Mouse (Mus musculus) liver, embryonic 12.5 days (tissue): ENCODE data around the gene Usp45. TPM values are rescaled to one million over a fixed set of nuclear protein-coding genes. Genes with fewer than 3 reads are reported as not detected.
A peak's percentile ranks its signal among the peaks of the same experiment; 100 is the strongest.

Source experiments
- ATAC-seq: fragments of 200-750 bp; cut with Nextera tagmentation; 2 replicates; pipeline ENCODE4 v1.8.0; 2017; ENCODE audit warnings: moderate number of reproducible peaks, mild to moderate bottlenecking, moderate library complexity
- H3K27ac ChIP-seq: fragments of 300-500 bp; sonication (generic); 2 replicates; pipeline ENCODE4 v1.5.1; 2016; ENCODE audit warnings: mild to moderate bottlenecking
- H3K27me3 ChIP-seq: fragments of 300-500 bp; sonication (generic); replicated peaks from 2 replicates; pipeline ENCODE4 v1.6.1; 2016; ENCODE audit warnings: mild to moderate bottlenecking, moderate library complexity
- H3K36me3 ChIP-seq: fragments of 300-500 bp; sonication (generic); 2 replicates; pipeline ENCODE4 v1.6.1; 2016; ENCODE audit warnings: mild to moderate bottlenecking, moderate library complexity
- H3K4me1 ChIP-seq: fragments of 300-500 bp; sonication (generic); 2 replicates; pipeline ENCODE4 v1.6.1; 2016
- H3K4me2 ChIP-seq: fragments of 300-500 bp; sonication (generic); 2 replicates; pipeline ENCODE4 v1.6.1; 2016; ENCODE audit warnings: mild to moderate bottlenecking, moderate library complexity
- H3K4me3 ChIP-seq: fragments of 300-500 bp; sonication (generic); 2 replicates; pipeline ENCODE4 v1.5.1; 2016; ENCODE audit warnings: mild to moderate bottlenecking, moderate library complexity
- H3K9ac ChIP-seq: fragments of 300-500 bp; sonication (generic); 2 replicates; pipeline ENCODE4 v1.6.1; 2016; ENCODE audit warnings: mild to moderate bottlenecking, moderate library complexity
- H3K9me3 ChIP-seq: fragments of 300-500 bp; sonication (generic); replicated peaks from 2 replicates; pipeline ENCODE4 v1.6.1; 2016; ENCODE audit warnings: mild to moderate bottlenecking, moderate library complexity
- WGBS: fragments of 180-500 bp; shearing (Covaris S2); methylation state at CpG from one replicate; pipeline ENCODE4 v1.1.7; 2016; ENCODE audit not compliant: insufficient replicate concordance; 5-methylcytosine and 5-hydroxymethylcytosine counted together
- polyA plus RNA-seq: library from polyadenylated mRNA; unstranded; fragments of >200 nt; fragmentation: Nextera tagmentation; extraction: Ambion mirVana; gene quantifications from 2 replicates; pipeline ENCODE4 v1.2.1, GENCODE M21; 2016

Gene Usp45
- polyA plus RNA-seq, 1 experiment from 2014 or later, result 17.3 TPM

DNA sequence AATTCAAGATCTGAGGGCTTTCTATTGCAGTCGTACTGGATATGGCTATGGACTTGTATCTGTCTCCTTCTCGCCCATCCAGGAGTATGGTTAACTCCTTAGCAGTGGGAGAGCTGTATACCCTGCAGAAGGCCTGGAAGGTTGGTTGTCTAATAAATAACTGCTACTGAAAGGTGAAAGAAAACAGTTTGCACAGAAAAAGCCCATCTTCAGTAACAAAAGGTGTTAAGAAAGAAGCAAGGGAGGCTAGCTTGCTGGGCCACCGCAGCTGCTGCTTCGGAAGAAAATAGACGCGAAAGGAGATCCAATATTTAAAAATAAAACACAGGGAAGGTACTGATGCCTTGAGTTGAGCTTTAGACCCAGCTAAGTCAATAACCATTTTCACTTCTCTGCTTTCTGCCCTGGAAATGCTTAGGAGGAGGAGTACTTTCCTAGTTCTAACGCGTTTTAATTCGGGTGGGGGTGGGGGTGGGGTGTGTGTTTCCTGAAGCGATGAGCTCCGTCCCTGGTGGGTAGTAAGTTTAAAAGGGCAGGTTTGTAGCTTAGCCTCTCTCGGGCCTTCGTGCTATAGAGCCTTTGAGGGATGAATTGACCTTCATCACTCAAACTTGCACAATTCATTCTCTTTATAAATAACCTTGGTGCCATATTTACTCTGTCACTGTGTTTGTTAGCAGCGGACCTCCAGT, 639 bp upstream of the Usp45 start:
- Histone ChIP-seq H3K9me3 (no peaks in the 10 kb centered on the region), H3K27ac (peak overlapping the region; percentile 72), H3K36me3 (no peaks in the 10 kb centered on the region), H3K4me1 (peaks cover 10% of the 10 kb centered on the region), H3K4me3 (peak overlapping the region; percentile 84), H3K4me2 (peak overlapping the region; percentile 73), H3K27me3 (no peaks in the 10 kb centered on the region), H3K9ac (peak overlapping the region; percentile 85)
- WGBS, result 21% methylated on average over 14 of the region's 14 CpGs
- peak; percentile 49 for ATAC-seq

DNA sequence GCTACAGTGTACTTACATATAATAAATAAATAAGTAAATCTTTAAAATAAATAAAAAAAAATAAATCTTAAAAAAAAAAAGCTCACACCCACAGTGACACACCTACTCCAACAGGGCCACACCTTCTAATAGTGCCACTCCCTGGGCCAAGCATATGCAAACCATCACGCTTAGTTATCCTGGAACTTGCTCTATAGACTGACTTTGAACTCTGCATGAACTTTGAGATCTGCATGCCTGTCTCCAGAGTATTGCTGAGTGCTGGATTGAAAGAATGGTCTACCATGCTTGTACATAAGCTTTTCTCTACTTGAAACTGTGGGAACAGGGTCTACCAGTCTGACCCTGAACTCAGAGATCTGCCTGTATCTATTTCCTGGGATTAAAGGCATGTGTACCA, 4.1 kb downstream of the Usp45 start:
- Histone ChIP-seq H3K4me2 (no peak overlapping the region), H3K36me3 (no peaks in the 10 kb centered on the region), H3K4me3 (no peak overlapping the region), H3K9ac (no peak overlapping the region), H3K9me3 (no peaks in the 10 kb centered on the region), H3K27me3 (no peaks in the 10 kb centered on the region), H3K27ac (no peak overlapping the region), H3K4me1 (peaks cover 11% of the 10 kb centered on the region)
- no peak for ATAC-seq
- WGBS, result 75% methylated on average over 1 of the region's 1 CpGs

DNA sequence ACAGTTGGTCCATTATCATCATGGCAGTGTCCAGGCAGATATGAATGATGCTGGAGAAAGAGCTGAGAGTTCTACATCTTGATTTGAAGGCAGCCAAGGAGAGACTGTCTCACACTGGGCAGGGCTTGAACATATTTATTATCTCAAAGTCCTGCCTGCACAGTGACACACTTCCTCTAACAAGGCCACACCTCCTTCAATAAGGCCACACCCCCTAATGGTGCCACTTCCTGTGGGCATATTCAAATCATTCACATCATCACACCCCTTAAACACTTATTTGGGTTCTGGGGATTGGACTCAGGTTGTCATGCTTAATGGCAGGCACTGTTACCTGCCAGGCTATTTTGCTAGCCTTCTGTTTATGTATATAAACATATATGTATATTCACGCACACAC, 5.3 kb downstream of the Usp45 start:
- H3K4me1 ChIP-seq, result peaks cover 9% of the 10 kb centered on the region
- H3K36me3 ChIP-seq, result no peaks in the 10 kb centered on the region
- no peaks in the 10 kb centered on the region for H3K27me3 ChIP-seq
- H3K4me3 ChIP-seq, result no peak overlapping the region
- no peak for ATAC-seq
- no peak overlapping the region for H3K9ac ChIP-seq
- 96% methylated on average over 1 of the region's 1 CpGs for WGBS
- H3K4me2 ChIP-seq, result no peak overlapping the region
- no peaks in the 10 kb centered on the region for H3K9me3 ChIP-seq
- H3K27ac ChIP-seq, result no peak overlapping the region

DNA sequence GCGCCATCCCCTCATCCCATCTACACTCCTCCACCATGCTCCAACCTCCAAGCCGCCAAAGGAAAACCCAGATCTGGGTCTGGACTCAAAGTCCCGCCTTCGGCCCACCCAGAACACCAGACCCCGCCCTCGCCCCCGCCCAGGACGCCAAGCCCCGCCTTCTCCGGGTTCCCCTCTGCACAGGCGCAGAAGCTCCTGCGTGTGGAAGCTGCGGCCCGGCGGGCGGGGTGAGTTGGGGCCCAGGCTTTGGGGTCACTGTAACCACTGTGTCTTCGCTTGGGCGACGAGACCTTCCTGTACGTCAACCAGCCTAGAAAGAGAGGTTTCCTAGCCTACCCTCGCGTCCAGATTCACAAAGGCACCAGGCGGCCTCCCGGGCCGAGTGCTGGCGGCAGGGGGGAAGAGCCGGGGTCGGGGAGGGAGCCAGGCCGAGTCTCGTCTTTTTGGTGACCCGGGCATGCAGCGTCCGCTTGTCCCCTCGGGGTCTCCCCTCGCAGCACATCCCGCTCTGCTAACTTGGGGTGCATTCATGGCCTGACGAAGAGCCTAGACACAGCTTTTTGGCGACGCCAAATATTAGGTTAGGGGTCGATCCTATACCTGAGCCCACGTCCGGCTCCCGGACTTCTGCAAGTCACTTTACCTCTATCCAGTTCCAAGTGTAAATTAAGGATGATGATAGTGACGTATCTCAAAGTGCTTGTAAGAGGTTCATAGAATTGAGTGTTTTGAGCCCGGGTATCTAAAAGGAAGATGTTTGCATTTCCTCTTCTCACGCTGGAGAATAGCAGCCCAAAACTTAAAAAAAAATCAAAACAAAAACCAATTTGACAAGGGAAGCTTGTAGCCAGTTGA, 9.4 kb downstream of the Usp45 start:
- H3K4me3 ChIP-seq, result peak overlapping the region; percentile 92
- under 1% methylated on average over 46 of the region's 46 CpGs for WGBS
- H3K27ac ChIP-seq, result peak overlapping the region; percentile 94
- no peaks in the 10 kb centered on the region for H3K9me3 ChIP-seq
- ATAC-seq, result peak; percentile 92
- H3K9ac ChIP-seq, result peak overlapping the region; percentile 98
- H3K4me1 ChIP-seq, result peaks cover 44% of the 10 kb centered on the region
- H3K27me3 ChIP-seq, result no peaks in the 10 kb centered on the region
- peak overlapping the region; percentile 72 for H3K4me2 ChIP-seq
- peaks cover 8% of the 10 kb centered on the region for H3K36me3 ChIP-seq

DNA sequence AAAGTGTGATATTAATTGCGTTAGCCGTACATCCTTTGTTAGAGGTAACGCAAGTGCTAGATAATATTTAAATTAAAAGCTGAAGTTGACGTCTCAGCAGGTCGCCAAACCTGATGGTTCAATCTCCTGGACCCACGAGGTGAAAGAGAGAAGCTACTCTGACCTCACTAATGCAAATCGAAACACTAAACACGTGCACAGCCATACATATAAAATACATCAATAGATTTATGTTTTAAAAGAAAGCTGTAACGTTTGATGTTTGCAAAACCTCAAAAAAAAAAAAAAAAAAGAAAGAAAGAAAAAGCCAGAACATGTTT, 9.9 kb downstream of the Usp45 start:
- ATAC-seq, result no peak
- peak overlapping the region; percentile 92 for H3K4me3 ChIP-seq
- WGBS, result 3% methylated on average over 9 of the region's 9 CpGs
- H3K27me3 ChIP-seq, result no peaks in the 10 kb centered on the region
- no peaks in the 10 kb centered on the region for H3K9me3 ChIP-seq
- peak overlapping the region; percentile 94 for H3K27ac ChIP-seq
- H3K4me2 ChIP-seq, result peak overlapping the region; percentile 72
- H3K4me1 ChIP-seq, result peaks cover 50% of the 10 kb centered on the region
- peak overlapping the region; percentile 98 for H3K9ac ChIP-seq
- peaks cover 14% of the 10 kb centered on the region for H3K36me3 ChIP-seq

DNA sequence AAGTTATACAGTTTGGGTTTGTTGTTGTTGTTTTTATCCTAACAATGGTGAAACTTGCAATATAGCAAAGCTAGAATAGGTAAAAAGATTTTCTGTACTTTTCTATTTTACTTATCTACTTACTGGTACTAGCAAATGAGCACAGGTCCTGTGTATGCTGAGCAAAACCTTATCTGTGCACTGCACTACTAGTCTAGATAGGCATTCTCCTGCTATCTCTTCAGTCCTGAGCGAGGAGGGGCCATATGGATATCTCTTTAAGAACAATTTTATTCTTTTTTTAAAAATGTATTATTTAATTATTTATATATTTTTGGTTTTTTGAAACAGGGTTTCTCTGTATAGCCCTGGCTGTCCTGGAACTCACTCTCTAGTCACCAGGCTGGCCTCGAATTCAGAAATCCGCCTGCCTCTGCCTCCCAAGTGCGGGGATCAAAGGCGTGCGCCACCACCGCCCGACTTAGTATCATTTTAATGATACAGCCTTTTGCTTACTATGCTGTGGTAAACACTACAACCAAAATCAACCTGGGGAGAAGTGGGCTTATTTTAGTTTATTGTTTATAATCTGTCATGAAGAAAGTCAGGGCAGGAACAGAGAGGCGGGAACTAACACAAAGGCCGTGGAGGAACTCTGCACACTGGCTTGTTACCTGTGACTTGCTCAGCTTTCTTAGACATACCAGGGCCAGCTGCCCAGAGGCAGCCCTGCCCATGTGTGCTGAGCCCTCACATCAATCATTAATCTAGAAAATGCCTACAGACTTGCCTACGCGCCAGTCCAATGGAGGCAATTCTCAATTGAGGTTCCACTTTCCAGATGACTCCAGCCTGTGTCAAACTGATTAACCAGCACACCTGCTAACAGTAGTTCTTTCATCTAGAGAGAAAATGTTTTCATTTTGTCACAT, 14.1 kb downstream of the Usp45 start:
- peak overlapping the region; percentile 59 for H3K9ac ChIP-seq
- H3K27ac ChIP-seq, result peak overlapping the region; percentile 95
- peaks cover 75% of the 10 kb centered on the region for H3K4me1 ChIP-seq

DNA sequence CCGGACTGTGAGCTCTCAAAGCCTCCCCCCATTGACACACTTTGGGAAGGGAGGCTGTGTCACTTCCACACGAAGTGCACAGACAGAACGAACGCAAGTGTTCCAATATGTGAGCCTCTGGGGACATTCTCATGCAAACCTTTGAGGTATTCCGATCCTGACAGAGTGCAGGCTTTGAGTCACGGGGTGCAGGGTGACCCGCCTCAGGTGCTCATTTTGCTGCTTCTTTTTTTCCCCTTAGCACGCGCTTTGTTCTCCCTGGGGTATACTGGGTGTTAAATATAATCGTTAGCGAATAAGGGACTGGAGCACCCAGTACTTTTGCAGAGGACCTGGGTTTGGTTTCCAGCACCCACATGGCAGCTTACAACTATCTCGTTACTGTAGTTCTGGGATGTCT, 19.3 kb downstream of the Usp45 start:
- Histone ChIP-seq H3K36me3 (peaks cover 89% of the 10 kb centered on the region), H3K4me3 (no peak overlapping the region), H3K9ac (no peak overlapping the region), H3K27me3 (no peaks in the 10 kb centered on the region), H3K4me1 (peaks cover 50% of the 10 kb centered on the region), H3K9me3 (no peaks in the 10 kb centered on the region), H3K27ac (no peak overlapping the region), H3K4me2 (no peak overlapping the region)
- ATAC-seq, result no peak
- 89% methylated on average over 12 of the region's 12 CpGs for WGBS

More for the DNA sequence above, 14.1 kb downstream of the Usp45 start:
- H3K4me3 ChIP-seq, result peak overlapping the region; percentile 19
- 46% methylated on average over 12 of the region's 12 CpGs for WGBS
- H3K27me3 ChIP-seq, result no peaks in the 10 kb centered on the region
- peak overlapping the region; percentile 61 for H3K4me2 ChIP-seq
- ATAC-seq, result peak; percentile 88
- H3K36me3 ChIP-seq, result peaks cover 54% of the 10 kb centered on the region
- H3K9me3 ChIP-seq, result no peaks in the 10 kb centered on the region

DNA sequence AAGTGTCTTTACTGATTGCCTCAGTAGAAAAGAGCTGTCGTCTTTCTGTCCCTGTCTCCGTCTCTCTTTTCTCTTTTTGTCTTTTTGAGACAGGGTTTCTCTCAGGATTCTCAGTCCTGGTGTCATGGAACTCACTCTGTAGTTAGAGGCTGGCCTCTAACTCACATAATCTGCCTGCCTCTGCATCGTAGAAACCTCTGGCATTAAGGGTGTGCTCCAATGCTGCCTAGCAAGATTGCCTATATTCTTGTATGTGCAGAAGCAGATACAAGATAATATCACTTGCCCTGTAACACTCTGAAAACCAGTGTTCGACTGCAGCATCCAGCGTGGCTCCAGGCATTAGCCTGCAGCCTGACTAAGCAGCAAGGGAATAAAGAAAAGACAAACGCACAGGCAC, 21.9 kb downstream of the Usp45 start:
- no peak overlapping the region for H3K9ac ChIP-seq
- no peak overlapping the region for H3K4me2 ChIP-seq
- no peaks in the 10 kb centered on the region for H3K27me3 ChIP-seq
- peaks cover 85% of the 10 kb centered on the region for H3K36me3 ChIP-seq
- peaks cover 26% of the 10 kb centered on the region for H3K4me1 ChIP-seq
- H3K9me3 ChIP-seq, result no peaks in the 10 kb centered on the region
- no peak overlapping the region for H3K27ac ChIP-seq
- peak; percentile 70 for ATAC-seq
- 67% methylated on average over 6 of the region's 6 CpGs for WGBS
- H3K4me3 ChIP-seq, result no peak overlapping the region

DNA sequence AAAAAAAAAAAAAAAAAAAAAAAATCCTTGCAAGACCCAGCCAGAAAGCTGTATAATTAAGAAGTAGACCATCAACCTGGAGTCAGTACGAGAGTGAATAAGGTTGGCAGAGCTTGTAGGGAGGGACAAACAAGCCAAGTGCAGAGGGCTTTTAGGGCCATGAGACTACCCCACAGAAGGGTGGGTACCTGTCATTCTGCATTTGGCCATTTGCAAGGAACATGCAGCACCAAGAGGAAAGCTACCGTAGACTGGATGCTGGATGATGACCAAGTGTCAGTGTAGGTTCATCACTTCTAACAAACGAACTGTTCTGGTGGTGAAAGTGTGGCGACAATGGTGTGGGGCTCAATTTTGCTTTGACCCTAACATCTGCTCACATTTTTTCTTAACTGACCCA, 22.9 kb downstream of the Usp45 start:
- Histone ChIP-seq H3K36me3 (peaks cover 76% of the 10 kb centered on the region), H3K9me3 (no peaks in the 10 kb centered on the region), H3K27me3 (no peaks in the 10 kb centered on the region), H3K4me1 (peaks cover 21% of the 10 kb centered on the region), H3K4me3 (no peak overlapping the region), H3K4me2 (no peak overlapping the region), H3K27ac (no peak overlapping the region), H3K9ac (no peak overlapping the region)
- no peak for ATAC-seq
- 91% methylated on average over 4 of the region's 4 CpGs for WGBS

DNA sequence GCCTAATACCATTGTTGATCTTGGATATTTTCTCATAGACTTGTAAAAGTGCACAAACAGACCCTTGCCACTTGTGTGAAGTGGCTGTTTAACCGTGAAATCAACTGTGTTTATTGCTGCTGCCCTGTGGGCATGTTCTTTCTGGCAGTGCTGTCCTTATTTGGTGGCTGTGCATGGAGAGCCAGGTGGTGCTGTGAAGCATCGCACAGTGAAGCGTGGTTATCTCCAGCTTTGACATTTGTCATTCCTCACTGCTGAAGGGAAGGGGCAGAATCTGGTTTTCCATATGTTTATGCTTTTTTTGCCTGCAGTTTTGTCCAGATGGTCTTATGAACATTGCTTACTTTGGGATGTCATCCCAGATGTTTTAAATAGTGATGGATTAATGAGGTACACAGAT, 26.7 kb downstream of the Usp45 start:
- no peak overlapping the region for H3K4me3 ChIP-seq
- no peak overlapping the region for H3K9ac ChIP-seq
- peaks cover 69% of the 10 kb centered on the region for H3K36me3 ChIP-seq
- no peak overlapping the region for H3K27ac ChIP-seq
- no peaks in the 10 kb centered on the region for H3K9me3 ChIP-seq
- H3K4me1 ChIP-seq, result peaks cover 4% of the 10 kb centered on the region
- no peak overlapping the region for H3K4me2 ChIP-seq
- ATAC-seq, result no peak
- H3K27me3 ChIP-seq, result no peaks in the 10 kb centered on the region
- WGBS, result 65% methylated on average over 3 of the region's 3 CpGs

DNA sequence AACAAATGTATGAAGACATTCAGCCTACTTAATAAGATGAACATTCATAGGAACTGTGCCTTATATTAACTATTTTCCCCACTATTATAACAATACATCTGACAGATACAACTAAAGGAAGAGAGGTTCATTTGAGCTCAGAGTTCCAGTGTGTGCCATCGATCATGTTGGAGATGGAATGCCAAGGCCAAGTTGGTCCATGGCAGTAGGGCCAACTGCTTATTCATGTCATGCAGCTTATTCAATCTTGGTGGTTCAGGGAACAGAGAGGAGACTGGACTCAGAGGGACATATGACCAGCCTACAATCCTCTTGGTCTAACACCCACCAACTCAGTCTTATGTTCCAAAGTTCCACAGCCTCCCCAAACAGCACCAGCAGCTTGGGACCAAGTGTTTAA, 34.1 kb downstream of the Usp45 start:
- 92% methylated on average over 1 of the region's 1 CpGs for WGBS
- Histone ChIP-seq H3K4me1 (peaks cover 15% of the 10 kb centered on the region), H3K9ac (no peak overlapping the region), H3K36me3 (peaks cover 89% of the 10 kb centered on the region), H3K27me3 (no peaks in the 10 kb centered on the region), H3K9me3 (no peaks in the 10 kb centered on the region), H3K27ac (peak overlapping the region; percentile 58; the same call in 1 of the 2 replicates), H3K4me2 (no peak overlapping the region), H3K4me3 (no peak overlapping the region)
- ATAC-seq, result no peak
